Mouse (Mus musculus) CH12.LX (cell line): Measurements from ENCODE around the gene Zfp277.

ENCODE experiments used
- CTCF ChIP-seq, 2 experiments: IDR thresholded peaks in 1 of 2; conservative IDR thresholded peaks in 1 of 2; 2 replicates each; pipeline ENCODE4 v1.5.1; 2011 to 2012; ENCODE audit warnings: low read depth in 2 of 2, low read length in 2 of 2, improper control_type of control experiment in 1 of 2, inconsistent platforms in 1 of 2, mild to moderate bottlenecking in 1 of 2, moderate library complexity in 1 of 2
- EP300 ChIP-seq: IDR thresholded peaks from 2 replicates; pipeline ENCODE4 v1.6.1; 2011; ENCODE audit warnings: low read length, improper control_type of control experiment
- KAT2A ChIP-seq: IDR thresholded peaks from 2 replicates; pipeline ENCODE4 v1.6.1; 2012; ENCODE audit warnings: low read length, improper control_type of control experiment, inconsistent platforms; ENCODE audit not compliant: insufficient replicate concordance
- POLR2A ChIP-seq: IDR thresholded peaks from 2 replicates; pipeline ENCODE4 v1.6.1; 2011; ENCODE audit warnings: low read depth, mild to moderate bottlenecking, improper control_type of control experiment, low read length
- SIN3A ChIP-seq: IDR thresholded peaks from 2 replicates; pipeline ENCODE4 v1.6.1; 2012; ENCODE audit warnings: low read length, improper control_type of control experiment, inconsistent platforms
- USF1 ChIP-seq: IDR thresholded peaks from 2 replicates; pipeline ENCODE4 v1.6.1; 2014; ENCODE audit warnings: low read depth, mild to moderate bottlenecking, inconsistent platforms, low read length, improper control_type of control experiment
- ZNF384 ChIP-seq: IDR thresholded peaks from 2 replicates; pipeline ENCODE4 v1.6.1; 2012; ENCODE audit warnings: low read depth, low read length, improper control_type of control experiment, inconsistent platforms

DNA sequence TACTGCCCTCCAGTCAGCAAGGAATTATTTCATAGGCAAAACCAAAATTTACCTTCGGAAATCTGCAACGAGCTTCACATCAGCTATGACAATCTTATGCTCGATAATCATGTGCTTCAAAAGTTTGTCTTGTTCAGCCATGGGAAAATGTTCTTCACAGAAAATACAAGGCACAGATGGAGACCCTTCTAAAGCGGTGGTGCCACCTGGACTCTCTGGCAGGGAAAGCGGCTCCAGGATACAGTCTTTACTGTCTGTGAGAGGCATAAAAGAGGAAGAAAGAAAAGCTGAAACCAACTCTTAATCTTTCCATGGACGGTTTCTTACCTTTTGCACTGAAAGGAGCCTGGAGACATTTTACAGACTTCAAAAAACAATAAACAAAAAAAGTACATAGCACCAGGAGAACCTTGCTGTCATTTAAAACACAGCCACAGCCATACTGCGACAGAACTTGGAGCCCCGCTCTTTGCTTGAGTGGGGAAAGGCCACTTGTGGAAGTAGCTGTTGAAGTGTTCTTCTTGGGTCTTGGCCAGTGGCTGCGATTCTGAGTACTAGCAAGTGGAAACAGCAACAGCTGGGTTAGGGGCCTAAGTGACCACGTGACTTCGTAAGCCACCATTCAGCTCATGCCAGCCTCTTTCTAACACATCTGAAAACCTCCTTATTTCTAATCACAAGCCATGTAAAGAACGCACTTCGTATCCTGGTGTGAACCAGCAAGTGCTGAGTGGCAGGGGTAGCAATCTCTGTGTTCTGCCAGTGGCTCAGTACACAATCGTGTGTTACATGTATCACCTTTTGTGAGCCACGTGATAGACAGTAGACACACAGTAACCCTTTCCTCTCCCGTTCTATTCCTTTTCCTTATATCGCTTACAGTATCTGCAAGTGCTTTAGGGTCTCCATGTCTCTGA lies 66.8 kb downstream of the Zfp277 start:
- TF ChIP-seq CTCF (conservative IDR thresholded peaks at IDR 0.05 in 1 of 2, IDR thresholded peaks at IDR 0.05 in 1 of 2; ENCODE audit: low read depth in 2 of 2, low read length in 2 of 2): no peak
- TF ChIP-seq USF1: peak; percentile 31; the same call in 1 of the 2 replicates
- no peak for TF ChIP-seq EP300
- TF ChIP-seq KAT2A: no peak
- TF ChIP-seq SIN3A: no peak
- no peak for TF ChIP-seq ZNF384
- TF ChIP-seq POLR2A: no peak
